Mouse (Mus musculus): ENCODE measurements around the gene Kdm1a. TPM values are rescaled to one million over a fixed set of nuclear protein-coding genes. Genes with fewer than 3 reads are reported as not detected.
A peak's percentile ranks its signal among the peaks of the same experiment; 100 is the strongest.

Kdm1a gene
- 50.0 and 52.2 TPM in 2 replicates for polyA plus RNA-seq (2016; fragmentation: Nextera tagmentation; extraction: Ambion mirVana)

DNA sequence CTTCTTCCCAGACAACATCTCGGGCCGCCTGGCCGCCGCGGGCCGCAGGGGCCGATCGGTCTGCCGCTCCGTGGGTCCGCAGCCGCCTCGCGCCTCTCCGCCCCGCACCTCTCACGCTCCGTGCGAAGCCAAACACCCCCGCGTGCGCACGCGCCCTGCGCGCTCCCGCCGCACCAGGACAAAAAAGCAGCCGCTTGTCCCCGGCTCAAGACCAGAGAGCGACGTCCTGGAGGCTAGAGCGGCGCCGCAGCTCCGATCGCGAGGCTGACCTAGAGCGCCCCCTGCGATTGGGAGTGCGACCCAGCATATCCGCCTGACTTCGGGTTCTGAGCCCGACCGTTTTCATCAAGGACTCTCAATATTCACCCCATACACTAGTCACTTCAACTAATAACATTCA, at the start of gene Kdm1a:
Gene Kdm1a, minus strand, starts transcription at position 156 of the 400 bp plus-strand sequence.
- peak; percentile 95 for DNase-seq (ENCODE audit: extremely low spot score, low spot score)
- H3K9me3 ChIP-seq, result no peaks in the 10 kb centered on the region
- H3K27ac ChIP-seq, result peak within 1 kb of the TSS; percentile 99
- under 1% methylated on average over 45 of the region's 45 CpGs for WGBS
- peaks cover 23% of the 10 kb centered on the region for H3K36me3 ChIP-seq (replicated peaks)
- peak within 1 kb of the TSS; percentile 100 for H3K4me3 ChIP-seq
- H3K4me1 ChIP-seq, result peaks cover 22% of the 10 kb centered on the region
- H3K27me3 ChIP-seq (ENCODE audit: poor library complexity, severe bottlenecking), result no peaks in the 10 kb centered on the region

DNA sequence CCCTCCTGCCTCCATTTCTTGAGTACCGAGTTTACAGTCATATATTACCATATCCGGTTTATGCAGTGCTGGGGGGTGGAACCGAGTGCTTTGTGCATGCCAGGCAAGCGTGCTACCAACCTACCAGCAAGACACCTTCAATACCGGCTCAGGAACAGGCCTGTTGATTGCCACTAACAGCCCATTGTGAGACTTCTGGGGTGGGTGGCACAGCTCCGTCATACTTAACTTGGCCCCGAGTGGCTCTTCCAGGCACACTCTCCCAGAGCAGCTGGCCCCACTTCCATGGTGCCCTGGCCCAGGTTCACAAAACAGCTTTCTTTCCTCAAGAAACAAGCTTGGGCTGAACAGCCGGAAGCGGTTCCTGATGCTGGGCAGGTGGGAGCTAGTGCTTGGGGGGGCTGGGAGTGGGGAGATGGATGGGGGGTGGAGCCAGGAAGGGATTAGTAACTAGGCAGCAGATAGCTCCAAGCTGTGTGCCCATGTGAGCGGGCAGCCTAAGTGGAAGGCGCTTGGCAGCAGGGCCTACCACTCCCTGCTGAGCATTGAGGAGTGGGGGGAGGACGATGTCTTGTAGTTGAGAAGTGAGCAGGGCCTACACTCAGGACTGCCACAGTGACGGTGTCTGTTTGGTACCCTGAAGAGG, 49.5 kb upstream of the Kdm1a start:
- Histone ChIP-seq H3K9me3 (peaks cover under 1% of the 10 kb centered on the region; the same call in 1 of the 2 replicates), H3K27ac (peak overlapping the region; percentile 60), H3K27me3 (ENCODE audit: poor library complexity, severe bottlenecking) (no peaks in the 10 kb centered on the region), H3K36me3 (replicated peaks) (peaks cover 49% of the 10 kb centered on the region), H3K4me1 (peaks cover 40% of the 10 kb centered on the region), H3K4me3 (no peak overlapping the region)
- 73% methylated on average over 13 of the region's 13 CpGs for WGBS
- no peak for DNase-seq (ENCODE audit: extremely low spot score, low spot score)

DNA sequence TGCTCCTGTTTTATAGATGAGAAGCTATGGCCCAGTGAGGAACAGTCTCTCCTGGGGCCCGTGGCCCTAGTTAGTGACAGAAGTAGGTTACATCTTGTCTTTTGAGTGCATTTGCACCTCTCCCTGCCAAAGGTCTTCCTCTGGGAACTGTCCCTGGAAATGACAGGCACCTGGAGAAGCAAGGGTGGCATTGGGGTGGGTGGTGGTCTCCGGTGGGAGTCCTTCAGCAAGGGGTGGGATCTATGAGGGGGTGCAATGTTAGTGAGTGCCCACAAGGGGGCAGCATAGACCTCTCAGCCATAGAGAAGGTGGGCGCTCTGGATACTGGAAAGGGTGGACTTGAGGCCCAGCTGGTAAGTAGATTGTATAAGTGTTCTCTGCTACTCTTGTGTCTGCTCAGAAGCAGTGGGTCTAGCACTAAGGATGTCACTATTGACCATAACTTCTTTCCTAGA, 48.9 kb upstream of the Kdm1a start:
- peaks cover 3% of the 10 kb centered on the region; the same call in 1 of the 2 replicates for H3K9me3 ChIP-seq
- no peak overlapping the region for H3K27ac ChIP-seq
- H3K27me3 ChIP-seq (ENCODE audit: poor library complexity, severe bottlenecking), result no peaks in the 10 kb centered on the region
- peaks cover 42% of the 10 kb centered on the region for H3K36me3 ChIP-seq (replicated peaks)
- DNase-seq (ENCODE audit: extremely low spot score, low spot score), result peak; percentile 59
- 62% methylated on average over 3 of the region's 3 CpGs for WGBS
- no peak overlapping the region for H3K4me3 ChIP-seq
- peaks cover 40% of the 10 kb centered on the region for H3K4me1 ChIP-seq

DNA sequence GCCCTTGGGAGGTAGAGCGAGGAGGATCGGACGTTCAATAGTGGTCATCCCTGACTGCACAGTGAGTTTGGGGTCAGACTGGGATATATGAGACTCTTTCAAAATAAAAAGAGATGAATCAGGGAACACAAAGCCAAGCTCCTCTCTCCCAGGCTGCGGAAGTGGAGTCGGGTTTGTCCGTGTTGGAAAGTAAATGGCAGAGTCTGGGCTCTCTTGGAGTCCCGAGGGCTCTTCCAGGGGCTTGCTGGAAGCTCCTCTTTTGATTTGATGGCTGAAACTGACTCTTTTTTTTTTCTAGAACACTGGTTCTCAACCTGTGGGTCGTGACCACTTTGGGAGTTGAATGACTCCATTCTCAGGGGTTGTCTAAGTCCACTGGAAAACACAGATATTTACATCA, 47.7 kb upstream of the Kdm1a start:
- H3K4me3 ChIP-seq, result no peak overlapping the region
- WGBS, result 85% methylated on average over 8 of the region's 8 CpGs
- no peaks in the 10 kb centered on the region for H3K27me3 ChIP-seq (ENCODE audit: poor library complexity, severe bottlenecking)
- no peak overlapping the region for H3K27ac ChIP-seq
- H3K36me3 ChIP-seq (replicated peaks), result peaks cover 31% of the 10 kb centered on the region
- peaks cover 40% of the 10 kb centered on the region for H3K4me1 ChIP-seq
- DNase-seq (ENCODE audit: extremely low spot score, low spot score), result no peak
- H3K9me3 ChIP-seq, result peaks cover 3% of the 10 kb centered on the region; the same call in 1 of the 2 replicates

DNA sequence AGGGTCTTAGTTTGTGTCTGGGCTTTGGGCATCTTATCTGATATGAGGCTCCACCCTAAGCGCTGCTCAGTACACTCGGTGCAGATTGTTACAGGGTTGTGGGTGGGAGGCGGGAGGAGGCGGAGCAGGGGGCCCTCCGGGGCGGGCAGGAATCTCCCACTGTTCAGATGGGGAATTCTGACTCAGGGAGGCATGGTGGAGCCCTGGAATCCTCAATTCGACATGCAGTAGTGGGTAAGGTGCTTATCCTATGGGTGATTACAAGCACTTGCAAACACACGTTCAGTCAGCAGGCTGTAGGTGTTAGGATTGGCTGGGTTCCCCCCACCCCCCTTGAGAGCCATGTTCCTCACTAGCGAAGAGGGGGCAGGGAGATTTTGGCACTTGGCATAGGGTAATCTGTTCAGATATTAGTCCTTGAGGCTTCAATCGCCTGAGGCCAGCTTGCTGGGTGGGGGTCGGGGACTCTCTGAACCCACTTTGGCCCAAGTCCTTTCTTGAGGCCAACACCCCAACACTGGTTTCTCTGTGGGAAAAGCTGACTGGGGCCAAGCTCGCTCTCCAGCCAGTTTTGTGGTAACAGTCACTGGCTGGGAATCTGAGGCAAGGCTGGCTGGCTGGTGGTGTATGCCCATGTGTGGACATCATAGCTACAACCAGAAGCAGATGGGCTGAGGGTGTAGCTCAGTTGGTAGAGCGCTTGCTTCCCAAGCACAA, 47.1 kb upstream of the Kdm1a start:
- WGBS, result 40% methylated on average over 13 of the region's 13 CpGs
- Histone ChIP-seq H3K4me3 (no peak overlapping the region), H3K4me1 (peaks cover 40% of the 10 kb centered on the region), H3K9me3 (peaks cover 3% of the 10 kb centered on the region; the same call in 1 of the 2 replicates), H3K27me3 (ENCODE audit: poor library complexity, severe bottlenecking) (no peaks in the 10 kb centered on the region), H3K27ac (peak overlapping the region; percentile 27; the same call in 1 of the 2 replicates), H3K36me3 (replicated peaks) (peaks cover 25% of the 10 kb centered on the region)
- DNase-seq (ENCODE audit: extremely low spot score, low spot score), result peak; percentile 25

DNA sequence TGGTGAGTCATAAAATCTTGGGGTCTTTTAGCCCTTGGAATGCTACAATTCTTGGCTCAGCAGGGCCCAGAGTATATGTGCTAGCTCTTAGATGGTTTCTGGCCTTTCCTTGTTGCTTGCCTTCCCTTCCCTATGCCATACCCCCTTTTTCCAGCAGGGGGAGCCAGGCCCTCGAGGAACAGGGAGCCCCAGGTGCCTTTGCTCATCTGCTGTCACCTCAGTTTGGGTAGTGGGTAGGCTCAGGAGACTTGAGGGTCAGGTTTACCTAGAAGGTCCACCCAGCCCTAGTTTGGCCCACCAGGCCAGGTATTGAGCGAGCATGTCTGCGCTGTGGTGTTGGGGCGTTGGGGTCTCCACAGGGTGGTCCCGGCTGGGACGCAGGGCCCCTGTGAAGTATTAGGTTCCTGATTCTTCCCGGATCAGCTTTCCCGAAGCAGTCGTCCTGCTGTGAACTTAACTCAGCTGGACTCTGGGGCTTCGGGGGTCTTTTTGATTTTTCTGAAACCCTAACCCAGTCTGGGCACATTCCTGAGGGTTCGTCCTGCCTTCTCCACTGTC, 46.5 kb upstream of the Kdm1a start:
- Histone ChIP-seq H3K4me3 (peak overlapping the region; percentile 5; the same call in 1 of the 2 replicates), H3K36me3 (replicated peaks) (peaks cover 18% of the 10 kb centered on the region), H3K9me3 (peaks cover 3% of the 10 kb centered on the region; the same call in 1 of the 2 replicates), H3K27ac (0 out of 2 replicates have a peak overlapping the region, but pooled peaks have one; percentile 27), H3K4me1 (peaks cover 40% of the 10 kb centered on the region), H3K27me3 (ENCODE audit: poor library complexity, severe bottlenecking) (no peaks in the 10 kb centered on the region)
- peak; percentile 85 for DNase-seq (ENCODE audit: extremely low spot score, low spot score)
- WGBS, result 12% methylated on average over 11 of the region's 11 CpGs

DNA sequence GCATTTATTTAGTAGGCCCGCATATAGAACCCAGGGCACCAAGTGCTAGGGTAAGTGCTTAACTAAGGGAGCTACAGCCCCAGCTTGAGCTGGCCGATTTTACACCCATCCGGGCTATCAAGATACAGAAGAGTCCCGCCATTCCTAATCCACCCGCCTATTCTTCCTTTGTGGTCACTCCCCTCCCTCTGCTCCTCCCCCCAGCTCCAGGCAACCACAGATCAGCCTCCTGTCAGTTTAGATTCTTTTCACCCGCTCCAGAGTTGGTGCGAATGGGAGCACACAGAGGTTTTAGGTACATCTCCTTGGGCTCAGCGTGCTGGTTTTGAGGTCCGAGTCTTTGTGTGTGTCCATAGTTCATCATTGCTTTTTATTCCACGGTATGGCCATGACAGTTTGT, 36.4 kb upstream of the Kdm1a start:
- H3K27me3 ChIP-seq (ENCODE audit: poor library complexity, severe bottlenecking), result peaks cover 57% of the 10 kb centered on the region

DNA sequence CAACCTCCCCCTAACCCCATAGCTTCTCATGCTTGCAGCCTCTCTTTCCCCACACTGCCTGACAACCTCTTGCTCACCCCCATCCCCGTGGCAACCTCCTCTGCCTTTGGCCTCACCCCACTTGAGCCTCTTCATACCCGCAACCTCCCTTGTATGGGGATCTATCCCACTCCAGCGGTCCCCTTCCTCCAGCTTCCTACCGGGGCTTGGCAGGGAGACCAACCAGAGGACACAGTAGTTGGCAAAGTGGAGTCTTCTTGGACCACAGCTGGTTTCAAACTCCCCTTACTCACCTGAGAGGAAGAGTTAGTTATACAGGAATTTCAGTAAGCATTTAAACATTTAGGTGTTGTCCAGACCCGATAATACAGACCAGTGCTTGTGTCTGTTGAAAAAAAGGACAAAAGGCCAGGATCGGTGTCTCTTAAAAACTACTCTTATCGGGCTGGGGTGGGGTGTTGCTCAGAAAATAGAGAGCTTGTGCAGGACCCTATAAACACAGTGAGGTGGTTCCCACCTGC, 35.8 kb upstream of the Kdm1a start:
- peak; percentile 26 for DNase-seq (ENCODE audit: extremely low spot score, low spot score)
- WGBS, result 30% methylated on average over 7 of the region's 7 CpGs
- no peaks in the 10 kb centered on the region for H3K9me3 ChIP-seq
- peak overlapping the region; percentile 58 for H3K4me3 ChIP-seq
- H3K4me1 ChIP-seq, result peaks cover 27% of the 10 kb centered on the region
- H3K27me3 ChIP-seq (ENCODE audit: poor library complexity, severe bottlenecking), result peaks cover 57% of the 10 kb centered on the region
- no peaks in the 10 kb centered on the region for H3K36me3 ChIP-seq (replicated peaks)
- peak overlapping the region; percentile 82 for H3K27ac ChIP-seq

More for the DNA sequence above, 36.4 kb upstream of the Kdm1a start:
- Histone ChIP-seq H3K4me3 (peak overlapping the region; percentile 36), H3K27ac (peak overlapping the region; percentile 82), H3K36me3 (replicated peaks) (no peaks in the 10 kb centered on the region), H3K4me1 (peaks cover 27% of the 10 kb centered on the region), H3K9me3 (no peaks in the 10 kb centered on the region)
- WGBS, result 4% methylated on average over 10 of the region's 10 CpGs
- peak; percentile 66 for DNase-seq (ENCODE audit: extremely low spot score, low spot score)

DNA sequence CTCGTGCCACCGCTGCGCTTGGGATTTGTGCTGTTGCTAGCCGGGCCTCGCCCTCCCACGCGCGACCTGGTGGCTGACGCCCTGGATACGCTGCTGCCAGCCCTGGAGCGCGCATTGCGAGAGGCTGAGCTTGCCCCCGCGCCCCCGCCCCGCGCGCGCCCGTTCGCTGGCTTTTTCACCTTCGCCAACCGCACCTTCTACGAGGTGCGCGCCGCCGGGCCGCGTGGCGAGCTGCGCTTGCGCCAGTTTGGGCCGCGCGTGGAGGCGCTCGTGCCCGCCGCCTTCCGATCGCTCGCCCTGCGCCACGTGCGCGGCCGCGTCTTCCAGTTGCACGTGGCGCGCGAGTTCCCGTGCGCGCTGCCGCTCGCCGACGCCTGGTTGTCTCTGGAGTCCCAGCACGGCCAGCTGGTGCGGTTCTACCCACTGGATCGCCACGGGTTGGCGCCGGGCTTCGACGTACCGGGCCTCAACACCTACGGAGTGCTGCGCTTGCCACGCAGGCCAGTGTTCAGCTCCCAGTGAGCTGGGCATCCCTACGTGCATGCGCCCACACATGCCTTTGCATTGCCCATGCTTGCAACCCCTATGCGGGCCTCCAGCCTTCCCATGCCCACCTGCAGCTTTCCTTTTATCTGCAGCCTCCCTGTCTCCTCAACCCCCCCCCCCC, 35.2 kb upstream of the Kdm1a start:
- Histone ChIP-seq H3K27ac (peak overlapping the region; percentile 82), H3K27me3 (ENCODE audit: poor library complexity, severe bottlenecking) (peaks cover 57% of the 10 kb centered on the region)

DNA sequence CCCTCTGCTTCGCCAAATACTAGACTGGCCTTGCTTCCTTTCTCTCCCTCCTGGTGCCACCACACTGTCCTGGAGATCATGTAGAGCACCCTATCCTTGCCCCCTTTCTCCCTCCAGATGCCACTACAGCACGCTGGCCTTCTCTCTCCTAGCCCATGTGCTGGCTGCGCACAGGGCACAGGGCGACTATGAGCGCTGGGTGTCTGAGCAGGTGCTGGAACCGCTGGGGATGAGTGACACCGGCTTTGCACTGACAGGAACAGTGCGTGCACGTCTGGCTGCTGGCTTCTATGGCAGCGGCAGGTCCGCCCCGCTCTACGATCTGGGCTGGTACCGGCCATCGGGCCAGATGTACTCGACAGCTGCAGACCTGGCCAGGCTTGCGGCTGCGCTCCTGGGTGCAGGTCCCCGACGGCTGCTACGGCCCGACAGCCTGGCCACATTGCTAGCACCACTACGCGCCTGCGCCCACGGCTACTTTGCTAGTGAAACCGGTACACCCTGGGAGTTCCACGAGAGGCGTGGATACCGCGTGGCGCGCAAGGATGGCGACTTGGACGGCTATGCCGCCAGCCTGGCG, 34.5 kb upstream of the Kdm1a start:
- peak overlapping the region; percentile 82 for H3K27ac ChIP-seq
- H3K4me1 ChIP-seq, result peaks cover 27% of the 10 kb centered on the region
- WGBS, result 18% methylated on average over 37 of the region's 37 CpGs
- no peaks in the 10 kb centered on the region for H3K36me3 ChIP-seq (replicated peaks)
- H3K4me3 ChIP-seq, result peak overlapping the region; percentile 58
- DNase-seq (ENCODE audit: extremely low spot score, low spot score), result no peak
- H3K27me3 ChIP-seq (ENCODE audit: poor library complexity, severe bottlenecking), result peaks cover 57% of the 10 kb centered on the region
- H3K9me3 ChIP-seq, result no peaks in the 10 kb centered on the region

More for the DNA sequence above, 35.2 kb upstream of the Kdm1a start:
- H3K36me3 ChIP-seq (replicated peaks), result no peaks in the 10 kb centered on the region
- no peaks in the 10 kb centered on the region for H3K9me3 ChIP-seq
- H3K4me1 ChIP-seq, result peaks cover 27% of the 10 kb centered on the region
- peak overlapping the region; percentile 58 for H3K4me3 ChIP-seq
- DNase-seq (ENCODE audit: extremely low spot score, low spot score), result peak; percentile 45
- 4% methylated on average over 76 of the region's 76 CpGs for WGBS

DNA sequence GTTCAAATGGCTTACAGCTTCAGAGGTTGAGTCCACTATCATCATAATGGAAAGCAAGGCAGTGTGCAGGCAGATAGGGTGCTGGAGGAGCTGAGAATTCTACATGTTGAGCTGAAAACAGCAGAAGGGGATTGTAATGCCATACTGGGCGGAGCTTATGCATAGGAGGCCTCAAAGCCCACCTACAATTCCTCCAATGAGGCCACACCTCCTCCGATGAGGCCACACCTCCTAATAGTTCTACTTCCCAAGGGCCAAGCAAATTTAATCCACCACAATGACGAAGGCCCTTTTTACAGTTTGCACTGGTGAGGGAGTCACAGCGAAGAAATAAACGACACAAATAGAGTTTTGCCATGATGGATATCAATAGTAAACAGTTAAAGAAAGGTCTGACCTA, 34.0 kb upstream of the Kdm1a start:
- Histone ChIP-seq H3K27ac (no peak overlapping the region), H3K4me3 (no peak overlapping the region), H3K9me3 (no peaks in the 10 kb centered on the region), H3K4me1 (peaks cover 27% of the 10 kb centered on the region), H3K27me3 (ENCODE audit: poor library complexity, severe bottlenecking) (peaks cover 57% of the 10 kb centered on the region), H3K36me3 (replicated peaks) (no peaks in the 10 kb centered on the region)
- WGBS, result 66% methylated on average over 5 of the region's 5 CpGs
- no peak for DNase-seq (ENCODE audit: extremely low spot score, low spot score)

DNA sequence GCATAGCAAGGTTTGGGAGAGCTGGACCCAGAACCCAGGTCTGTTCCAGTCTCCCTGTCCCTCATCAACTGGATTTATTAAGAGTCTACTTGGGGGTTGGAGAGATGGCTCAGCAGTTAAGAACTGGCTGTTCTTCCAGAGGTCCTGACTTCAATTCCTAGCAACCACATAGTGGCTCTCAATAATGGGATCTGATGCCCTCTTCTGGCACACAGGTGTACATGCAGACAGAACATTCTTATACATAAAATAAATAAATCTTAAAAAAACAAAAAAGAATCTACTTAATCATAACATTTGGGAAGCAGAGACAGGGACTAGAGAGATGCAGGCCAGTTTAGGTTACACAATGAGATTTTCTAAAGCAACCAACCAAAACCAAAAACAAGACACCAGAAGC, 33.5 kb upstream of the Kdm1a start:
- no peak overlapping the region for H3K4me3 ChIP-seq
- H3K27ac ChIP-seq, result no peak overlapping the region
- peaks cover 57% of the 10 kb centered on the region for H3K27me3 ChIP-seq (ENCODE audit: poor library complexity, severe bottlenecking)
- DNase-seq (ENCODE audit: extremely low spot score, low spot score), result no peak
- H3K4me1 ChIP-seq, result peaks cover 27% of the 10 kb centered on the region
- no peaks in the 10 kb centered on the region for H3K36me3 ChIP-seq (replicated peaks)
- H3K9me3 ChIP-seq, result no peaks in the 10 kb centered on the region

Data from forebrain, embryonic 10.5 days (tissue).